ENCODE assay signal across 9 mouse cellular contexts in genomic region chr15:101163056-101163458, GRCm38 (mm10). TPM values are rescaled to one million over a fixed set of nuclear protein-coding genes. Genes with fewer than 3 reads are reported as not detected.
DNase-seq lines count a peak whose midpoint lies in the region; ATAC-seq and TF ChIP-seq lines count a peak whose summit lies in the region.
"Had no signal": no experiment of that assay in that cellular context is flagged by ENCODE, and none has a peak within 500 bp of the region (broad histone marks: within the 10 kb centered on the region; RNA-seq: fewer than 3 reads in every experiment).

No protein-coding gene starts in this region.

- peak; percentile 62; the same call in 1 of the 2 replicates for ATAC-seq in heart, embryonic 15.5 days (replicated peaks; ENCODE audit: insufficient number of reproducible peaks, insufficient read depth, low FRiP score, low read depth)
- peak; percentile 79 for ATAC-seq in embryonic facial prominence, embryonic 15.5 days (ENCODE audit: insufficient number of reproducible peaks, low FRiP score, low TSS enrichment, low read depth)
- ATAC-seq in limb, embryonic 13.5 days (ENCODE audit: low FRiP score, low read depth): peak; percentile 85
- ATAC-seq in cerebellum, adult (ENCODE audit: insufficient number of reproducible peaks, low FRiP score, low TSS enrichment): no peak

- H3K36me3 ChIP-seq in heart, embryonic 15.5 days: no peaks in the 10 kb centered on the region
- no peaks in the 10 kb centered on the region for H3K36me3 ChIP-seq in E14TG2a.4 (ENCODE audit: insufficient read depth, low read length)
- no peaks in the 10 kb centered on the region for H3K36me3 ChIP-seq in embryonic facial prominence, embryonic 15.5 days
- H3K36me3 ChIP-seq in limb, embryonic 13.5 days: no peaks in the 10 kb centered on the region

- H3K27ac ChIP-seq in heart, embryonic 15.5 days: peak overlapping the region; percentile 48
- peak overlapping the region; percentile 79 for H3K27ac ChIP-seq in embryonic facial prominence, embryonic 15.5 days (replicated peaks)
- H3K27ac ChIP-seq in limb, embryonic 13.5 days: peak overlapping the region; percentile 69

- H3K9ac ChIP-seq in heart, embryonic 15.5 days: 0 out of 2 replicates have a peak overlapping the region, but pooled peaks have one; percentile 11
- H3K9ac ChIP-seq in embryonic facial prominence, embryonic 15.5 days: no peak overlapping the region
- no peak overlapping the region for H3K9ac ChIP-seq in limb, embryonic 13.5 days

- no peaks in the 10 kb centered on the region for H3K9me3 ChIP-seq in heart, embryonic 15.5 days (replicated peaks)
- no peaks in the 10 kb centered on the region for H3K9me3 ChIP-seq in E14TG2a.4 (ENCODE audit: low read length)
- H3K9me3 ChIP-seq in embryonic facial prominence, embryonic 15.5 days (replicated peaks): no peaks in the 10 kb centered on the region
- H3K9me3 ChIP-seq in limb, embryonic 13.5 days: no peaks in the 10 kb centered on the region

- H3K4me1 ChIP-seq in heart, embryonic 15.5 days (replicated peaks): peaks cover 31% of the 10 kb centered on the region
- H3K4me1 ChIP-seq in E14TG2a.4 (replicated peaks; ENCODE audit: low read depth, low read length): peaks cover 67% of the 10 kb centered on the region
- peaks cover 49% of the 10 kb centered on the region for H3K4me1 ChIP-seq in embryonic facial prominence, embryonic 15.5 days
- peaks cover 52% of the 10 kb centered on the region for H3K4me1 ChIP-seq in limb, embryonic 13.5 days

- 25% methylated on average over 15 of the region's 15 CpGs for WGBS in heart, embryonic 15.5 days
- 6% methylated on average over 15 of the region's 15 CpGs for WGBS in embryonic facial prominence, embryonic 15.5 days
- WGBS in limb, embryonic 13.5 days: 7% methylated on average over 15 of the region's 15 CpGs

- no peak overlapping the region for H3K4me3 ChIP-seq in heart, embryonic 15.5 days
- H3K4me3 ChIP-seq in E14TG2a.4 (replicated peaks; ENCODE audit: low read length): peak overlapping the region; percentile 63
- no peak overlapping the region for H3K4me3 ChIP-seq in embryonic facial prominence, embryonic 15.5 days (replicated peaks)
- H3K4me3 ChIP-seq in limb, embryonic 13.5 days: no peak overlapping the region

- DNase-seq in heart, adult 9 months (ENCODE audit: low spot score in 2 of 2): no peak
- no peak for DNase-seq in natural killer cell, adult 2 months (ENCODE audit: low spot score in 2 of 2)
- DNase-seq in cerebellum, postnatal 25 days: no peak

- 0 out of 2 replicates have a peak overlapping the region, but pooled peaks have one; percentile 13 for H3K4me2 ChIP-seq in heart, embryonic 15.5 days
- H3K4me2 ChIP-seq in embryonic facial prominence, embryonic 15.5 days (replicated peaks): peak overlapping the region; percentile 15
- H3K4me2 ChIP-seq in limb, embryonic 13.5 days (replicated peaks): peak overlapping the region; percentile 45

- no peaks in the 10 kb centered on the region for H3K27me3 ChIP-seq in heart, embryonic 15.5 days
- H3K27me3 ChIP-seq in E14TG2a.4 (ENCODE audit: insufficient read depth, low read length): peaks cover 12% of the 10 kb centered on the region
- no peaks in the 10 kb centered on the region for H3K27me3 ChIP-seq in embryonic facial prominence, embryonic 15.5 days
- no peaks in the 10 kb centered on the region for H3K27me3 ChIP-seq in limb, embryonic 13.5 days

- no peak for TF ChIP-seq CTCF in E14TG2a.4 (conservative IDR thresholded peaks at IDR 0.05; ENCODE audit: low read length)

RNA-seq across cellular contexts. Expression of gene Acvr1b, which starts 10.8 kb away (rescaled TPM):
- polyA plus RNA-seq in heart, embryonic 15.5 days (2015; fragmentation: Nextera tagmentation; extraction: Ambion mirVana): 5.8 and 6.9 TPM in 2 replicates
- 10.5 and 11.4 TPM in 2 replicates for polyA plus RNA-seq in embryonic facial prominence, embryonic 15.5 days (2015; fragmentation: Nextera tagmentation; extraction: Ambion mirVana)
- polyA plus RNA-seq in limb, embryonic 13.5 days (2015; fragmentation: Nextera tagmentation; extraction: Ambion mirVana): 6.1 and 7.1 TPM in 2 replicates

RNA-seq across cellular contexts. Expression of gene Acvrl1, which starts 34.7 kb away (rescaled TPM):
- 13.1 and 17.1 TPM in 2 replicates for polyA plus RNA-seq in heart, embryonic 15.5 days (2015; fragmentation: Nextera tagmentation; extraction: Ambion mirVana)
- 17.5 and 19.6 TPM in 2 replicates for polyA plus RNA-seq in embryonic facial prominence, embryonic 15.5 days (2015; fragmentation: Nextera tagmentation; extraction: Ambion mirVana)
- polyA plus RNA-seq in limb, embryonic 13.5 days (2015; fragmentation: Nextera tagmentation; extraction: Ambion mirVana): 9.6 TPM in 2 replicates

RNA-seq across cellular contexts. Expression of gene Ankrd33, which starts 47.5 kb away (rescaled TPM):
- not detected in 2 replicates for polyA plus RNA-seq in heart, embryonic 15.5 days (2015; fragmentation: Nextera tagmentation; extraction: Ambion mirVana)
- polyA plus RNA-seq in embryonic facial prominence, embryonic 15.5 days (2015; fragmentation: Nextera tagmentation; extraction: Ambion mirVana): not detected in 2 replicates
- not detected in 2 replicates for polyA plus RNA-seq in limb, embryonic 13.5 days (2015; fragmentation: Nextera tagmentation; extraction: Ambion mirVana)
- polyA plus RNA-seq: large intestine, adult 2 months had no signal
